Mouse (Mus musculus) kidney, postnatal 14 days (tissue): ENCODE measurements around the gene Vcl.

Experiments
- DNase-seq: peaks from one replicate; pipeline ENCODE4 v3.0.0; 2022; ENCODE audit warnings: mixed read lengths

Gene Vcl

DNA sequence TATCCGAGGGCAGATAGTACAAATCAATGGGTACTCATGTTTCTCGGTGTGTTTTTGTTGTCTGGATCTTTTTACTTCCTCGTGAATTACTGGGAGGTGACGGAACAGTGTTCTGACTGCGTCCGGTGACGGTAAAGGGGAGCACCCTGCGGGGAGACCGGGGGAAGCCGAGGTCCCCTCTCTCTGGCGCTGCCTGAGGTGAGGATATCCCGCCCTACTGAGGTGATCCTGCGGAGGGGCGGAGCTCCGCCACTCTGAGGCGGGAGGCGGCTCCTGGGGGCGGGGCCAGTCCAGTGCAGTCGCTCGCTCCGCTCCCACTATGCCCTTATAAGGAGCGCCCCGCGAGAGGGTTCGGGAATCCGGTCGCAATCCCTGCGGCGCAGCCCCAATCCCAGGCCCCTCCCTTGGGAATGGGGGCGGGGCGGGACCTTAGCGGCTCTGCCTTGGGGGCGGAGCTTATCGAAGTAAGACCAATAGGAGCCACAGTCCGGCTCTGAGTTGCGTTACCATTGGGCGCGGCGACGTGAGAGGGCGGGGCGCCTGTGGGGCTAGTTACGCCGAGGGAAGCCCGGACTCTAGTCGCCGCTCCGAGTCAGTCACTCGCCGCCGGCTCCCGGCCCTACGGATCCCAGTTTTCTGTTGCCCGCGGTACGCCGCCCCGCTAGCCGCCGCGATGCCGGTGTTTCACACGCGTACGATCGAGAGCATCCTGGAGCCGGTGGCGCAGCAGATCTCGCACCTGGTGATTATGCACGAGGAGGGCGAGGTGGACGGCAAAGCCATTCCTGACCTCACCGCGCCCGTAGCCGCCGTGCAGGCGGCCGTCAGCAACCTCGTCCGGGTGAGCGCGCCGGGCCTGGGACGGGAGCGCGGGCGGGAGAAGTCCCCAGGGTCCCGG is at the start of gene Vcl:
TSS of gene Vcl (plus strand) at position 551 of the 898 bp plus-strand sequence.
- DNase-seq = peak; percentile 100

DNA sequence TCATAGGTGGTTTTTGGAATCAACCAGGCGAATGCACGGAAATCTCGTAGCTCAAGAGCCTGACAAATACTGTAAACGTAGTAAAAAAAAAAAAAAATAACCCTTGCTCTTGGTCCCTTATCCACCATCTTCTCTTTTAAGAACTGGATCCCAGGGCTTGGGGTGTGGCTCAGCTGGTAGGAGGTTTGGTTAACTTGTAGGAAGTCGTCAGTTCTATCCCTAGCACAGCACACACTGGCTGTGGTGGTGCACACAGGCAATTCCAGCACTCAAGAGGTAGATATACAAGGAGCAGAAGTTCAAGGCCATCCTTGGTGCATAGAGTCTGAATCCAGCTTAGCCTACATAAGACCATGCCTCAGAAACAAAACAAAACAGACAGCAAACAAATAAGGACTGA is 44.5 kb upstream of the Vcl start:
- no peak for DNase-seq

DNA sequence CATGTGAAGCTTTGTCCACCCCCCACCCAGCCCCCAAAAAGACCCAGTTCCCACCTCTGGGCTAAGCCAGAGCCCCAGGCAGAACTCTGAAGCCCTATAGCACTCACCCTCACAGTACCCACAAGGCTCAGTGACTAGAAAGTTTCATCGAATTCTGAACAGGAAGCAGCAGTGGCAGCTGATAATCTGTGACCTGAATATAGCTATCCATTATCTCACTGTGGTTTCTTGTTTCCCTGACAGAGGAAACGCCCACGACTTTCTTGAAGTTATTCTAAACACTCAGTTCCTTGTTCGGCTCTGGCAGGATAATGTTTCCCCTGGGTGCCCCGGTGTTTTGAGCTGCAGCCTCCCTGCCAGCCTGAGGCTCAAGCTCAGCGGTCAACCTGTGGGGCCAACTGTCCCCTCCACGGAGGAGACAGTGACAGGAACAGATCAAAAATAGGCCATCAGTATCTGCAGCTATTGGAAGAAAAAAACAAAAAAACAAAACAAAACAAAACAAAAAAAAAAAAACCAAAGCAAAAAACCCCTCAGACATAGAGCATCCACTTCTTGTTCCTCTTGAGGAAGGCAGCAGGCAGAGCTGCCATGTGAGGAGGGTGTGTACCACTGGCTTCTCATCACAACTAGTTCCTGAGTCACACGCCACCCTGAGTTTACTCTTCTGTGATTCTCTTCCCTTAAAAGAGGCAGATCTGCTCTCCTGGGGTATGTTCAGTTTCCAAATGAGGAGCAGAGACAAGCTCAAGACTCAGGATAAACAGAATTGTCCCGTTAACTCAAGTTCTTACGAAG is 43.9 kb upstream of the Vcl start:
- DNase-seq = peak; percentile 33

DNA sequence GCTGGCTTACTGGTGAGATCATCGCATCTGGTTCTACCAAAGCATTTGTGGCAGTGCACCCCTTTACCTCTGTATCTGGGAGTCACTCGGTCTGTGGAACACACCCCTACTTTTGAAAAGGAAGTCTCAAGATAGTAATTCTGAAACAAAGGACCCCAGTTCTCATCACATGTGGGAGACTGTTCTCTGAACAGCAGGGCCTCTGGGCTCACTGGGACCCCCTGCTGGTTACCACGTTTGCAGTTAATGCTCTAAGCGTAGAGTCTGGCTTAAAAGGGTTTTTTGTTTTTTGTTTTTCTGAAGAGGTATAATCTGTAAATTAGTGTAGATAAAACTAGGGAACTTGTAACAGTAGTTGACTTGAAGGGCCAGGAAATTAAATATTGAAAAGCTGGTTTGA is 42.9 kb upstream of the Vcl start:
- DNase-seq = no peak

DNA sequence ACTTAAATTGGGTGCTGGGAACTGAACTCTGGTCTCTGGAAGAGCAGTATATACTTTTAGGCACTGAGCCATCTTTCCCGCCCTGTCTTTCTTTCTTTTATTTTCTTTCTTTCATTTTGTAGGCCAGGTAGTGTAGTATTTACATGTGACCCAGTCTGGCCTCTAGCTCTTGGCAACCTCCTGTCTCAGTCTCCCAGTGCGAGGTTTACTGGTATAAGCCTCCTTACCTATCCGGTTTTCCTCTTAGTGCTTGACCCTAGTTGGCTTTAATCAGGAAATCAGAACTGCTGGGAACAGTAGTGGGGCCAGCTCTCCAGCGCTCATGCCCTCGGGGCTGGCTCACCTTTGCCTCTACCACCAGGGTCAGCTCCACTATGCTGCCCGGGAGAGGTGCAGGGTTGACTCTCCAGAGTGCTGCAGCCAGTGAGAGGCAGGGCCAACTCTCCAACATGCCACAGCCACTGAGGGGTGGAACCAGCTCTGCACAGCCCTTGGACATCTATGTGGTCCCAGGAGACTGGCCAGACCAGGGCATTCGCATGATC is 41.6 kb upstream of the Vcl start:
- DNase-seq = no peak

DNA sequence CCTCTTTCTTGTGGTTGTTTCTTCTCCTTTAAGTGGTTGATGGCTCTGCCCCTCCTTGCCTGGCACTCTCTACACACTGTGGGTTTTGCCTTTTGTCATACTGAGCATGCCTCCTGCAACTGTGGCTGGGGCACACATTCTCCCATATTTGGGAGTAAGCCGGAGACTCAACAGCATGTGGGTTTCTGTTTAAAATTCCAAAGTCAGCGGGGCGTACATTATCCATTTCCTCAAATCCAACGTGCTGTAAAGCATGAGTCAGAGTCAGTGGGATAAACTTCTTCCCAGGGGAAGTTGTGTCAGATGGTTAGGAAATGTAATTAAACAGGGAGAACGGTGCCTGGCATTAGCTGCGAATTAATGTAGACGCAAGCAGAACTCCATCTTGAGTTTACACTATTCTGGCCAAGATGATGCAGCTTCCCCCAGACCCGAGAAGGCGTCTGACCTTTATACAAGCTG is 37.2 kb upstream of the Vcl start:
- peak; percentile 51 for DNase-seq

DNA sequence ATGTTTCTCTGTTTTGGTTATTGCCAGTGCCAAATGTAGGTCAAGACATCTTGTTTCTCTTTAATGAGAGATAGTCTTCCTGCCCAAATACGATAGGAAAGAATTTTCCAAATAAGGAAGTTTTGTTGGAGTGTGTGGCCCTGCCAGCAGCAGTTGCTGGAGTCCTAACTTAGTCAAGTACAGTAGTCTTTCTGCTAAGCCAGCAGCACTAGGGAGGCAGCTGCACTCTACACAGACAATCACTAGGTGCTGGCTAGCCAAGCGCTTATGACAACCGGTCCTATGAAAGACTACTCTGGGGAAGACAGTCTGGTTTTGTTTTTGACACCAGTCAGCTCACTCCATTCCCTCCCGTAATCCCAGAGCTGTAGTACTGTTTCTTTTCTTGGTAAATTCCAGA is 35.4 kb upstream of the Vcl start:
- DNase-seq = peak; percentile 39

DNA sequence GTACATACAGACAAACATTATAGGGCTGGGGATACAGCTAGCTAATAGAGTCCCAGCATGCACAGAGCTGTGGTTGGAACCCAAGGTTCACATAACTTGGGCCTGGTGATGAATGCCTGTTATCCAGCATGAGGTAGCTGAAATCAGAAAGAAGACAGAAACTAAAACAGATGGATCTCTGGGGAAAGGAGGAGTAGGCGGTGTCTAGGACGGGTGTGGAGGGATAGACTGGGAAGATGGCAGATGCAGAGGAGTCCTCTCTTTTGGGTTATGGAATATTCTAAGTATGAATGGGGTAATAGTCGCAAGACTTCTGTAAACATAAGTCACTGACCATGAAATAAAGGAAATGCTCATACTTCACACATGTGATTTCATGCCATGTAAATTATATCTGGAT is 27.9 kb upstream of the Vcl start:
- no peak for DNase-seq

DNA sequence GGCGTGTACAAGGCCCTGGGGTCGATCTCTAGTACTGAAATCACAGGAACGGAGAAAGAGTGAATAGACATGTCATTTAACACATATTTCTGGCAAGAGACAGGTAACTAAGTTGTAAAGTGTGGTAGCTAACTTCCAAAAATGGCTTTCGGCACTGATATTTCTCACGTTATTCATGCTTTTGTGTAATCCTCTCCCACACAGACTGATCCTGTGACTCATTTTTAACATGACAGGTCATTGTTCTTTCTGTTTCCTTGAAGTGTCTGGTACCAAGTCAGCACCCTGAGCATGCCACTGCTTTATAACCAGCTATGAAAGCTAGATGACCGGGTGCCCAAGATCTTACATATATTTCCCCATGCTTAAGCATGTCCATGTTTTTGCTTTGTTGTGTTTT is 26.1 kb upstream of the Vcl start:
- no peak for DNase-seq

DNA sequence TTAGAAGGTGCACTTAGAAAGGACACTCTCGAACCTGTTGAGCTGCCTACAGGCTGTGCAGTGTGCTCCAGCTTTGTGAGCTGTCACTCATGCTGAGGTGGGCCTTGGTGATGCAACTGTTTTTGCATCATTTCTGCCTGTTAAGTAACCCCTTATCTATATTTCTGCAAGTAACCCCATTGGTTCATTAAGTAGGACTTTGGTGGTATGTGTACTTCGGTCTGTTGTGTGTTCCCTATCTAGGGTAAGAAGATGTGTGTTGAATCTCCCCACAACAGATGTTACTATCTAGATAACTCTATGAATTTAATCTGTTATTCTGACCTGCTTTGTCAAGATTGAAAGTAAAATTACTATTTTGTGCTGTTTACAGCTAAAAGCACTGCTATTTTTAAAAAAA is 17.4 kb upstream of the Vcl start:
- DNase-seq = no peak

DNA sequence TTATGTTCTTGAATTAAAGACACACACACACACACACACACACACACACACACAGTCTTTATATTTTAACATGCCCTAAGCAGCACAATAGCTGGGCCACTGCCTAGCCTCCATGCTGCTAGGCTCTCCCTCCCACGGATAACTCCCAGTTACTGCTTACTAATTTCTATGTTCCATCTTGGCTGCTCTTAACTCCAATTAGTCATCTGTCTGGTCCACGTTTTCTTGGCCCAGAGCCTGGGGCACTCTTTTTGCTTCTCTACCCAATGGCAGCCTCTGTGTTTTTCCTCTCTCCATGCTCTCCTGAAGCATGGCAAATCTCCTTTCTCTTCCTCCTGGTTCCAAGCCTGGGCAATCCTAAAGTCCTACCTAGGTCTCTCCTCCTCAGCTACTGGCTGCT is 14.8 kb upstream of the Vcl start:
- DNase-seq = peak; percentile 10

DNA sequence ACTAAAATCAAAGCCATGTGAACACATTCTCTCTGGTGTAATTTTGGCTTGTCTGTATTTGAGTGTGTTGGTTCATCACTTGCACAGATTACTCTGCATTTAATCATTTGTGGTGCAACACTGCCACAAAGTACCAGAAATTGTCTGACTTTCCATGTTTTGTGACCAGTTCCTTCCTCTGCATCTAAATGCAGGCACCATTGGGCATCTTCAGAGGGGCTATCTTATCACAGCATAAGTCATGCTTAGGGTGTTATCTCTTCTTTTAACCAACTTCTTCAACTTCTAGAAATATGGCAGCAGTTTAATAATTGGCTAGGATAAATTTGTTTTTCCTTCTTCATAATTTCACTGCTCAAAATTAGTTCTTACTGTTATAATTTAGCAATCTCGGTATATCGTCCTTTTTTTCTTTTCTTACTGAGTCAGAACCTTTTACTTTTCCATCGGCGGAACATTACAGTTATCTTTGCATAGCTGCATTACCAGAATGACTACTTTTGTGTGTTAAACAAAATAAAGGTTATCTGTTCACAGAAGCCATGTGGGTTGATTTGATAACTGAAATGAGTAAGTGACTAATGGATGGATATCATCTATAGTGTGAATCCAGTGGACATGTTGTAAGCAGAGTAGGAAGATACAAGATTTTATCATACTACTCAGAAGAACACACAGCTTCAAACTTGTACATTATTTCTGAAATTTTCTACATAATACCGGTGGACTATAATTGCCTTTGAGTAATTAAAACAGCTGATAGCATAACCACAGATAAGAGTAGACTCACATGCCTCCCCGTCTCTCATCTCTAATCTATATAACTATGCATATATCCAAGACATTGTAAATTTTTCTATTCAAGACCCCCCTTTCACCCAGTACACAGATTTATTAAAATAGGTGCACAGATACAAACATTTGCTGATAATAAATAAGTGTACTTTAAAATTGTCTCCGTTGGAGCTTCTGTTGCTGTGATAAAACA is 12.3 kb upstream of the Vcl start:
- DNase-seq = no peak

DNA sequence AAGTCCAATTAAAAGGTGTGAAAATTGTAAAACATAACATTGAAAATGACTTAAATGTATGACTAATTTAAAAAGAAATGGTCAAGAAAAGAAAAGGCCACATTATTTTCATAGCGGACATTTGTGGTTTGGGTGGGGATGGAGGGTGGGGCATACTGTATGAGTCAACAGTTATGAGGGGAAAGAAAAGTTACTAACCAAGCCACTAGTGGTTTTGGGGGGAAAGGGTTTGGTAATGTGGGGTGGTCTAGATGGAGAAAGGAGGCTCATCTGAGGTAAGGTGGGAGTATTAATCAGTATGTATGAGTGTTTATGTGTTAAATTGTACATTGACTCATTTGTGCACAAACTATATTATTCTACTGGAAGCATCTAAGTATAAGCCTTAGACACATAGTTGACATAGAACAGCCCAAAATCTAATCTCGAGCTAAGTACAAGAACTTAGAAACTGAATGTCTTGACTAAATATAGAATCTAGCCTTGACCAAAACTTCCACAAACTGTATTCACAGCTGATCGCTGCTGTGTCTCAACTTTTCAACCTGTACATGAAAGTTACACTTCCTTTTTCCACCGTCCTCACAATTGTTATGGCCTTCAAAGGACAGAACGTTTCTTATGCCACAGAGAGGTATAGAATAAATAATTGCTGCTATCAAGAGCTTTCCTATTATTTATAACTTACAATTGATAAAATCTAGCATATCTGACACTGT is 5.0 kb upstream of the Vcl start:
- DNase-seq = no peak

DNA sequence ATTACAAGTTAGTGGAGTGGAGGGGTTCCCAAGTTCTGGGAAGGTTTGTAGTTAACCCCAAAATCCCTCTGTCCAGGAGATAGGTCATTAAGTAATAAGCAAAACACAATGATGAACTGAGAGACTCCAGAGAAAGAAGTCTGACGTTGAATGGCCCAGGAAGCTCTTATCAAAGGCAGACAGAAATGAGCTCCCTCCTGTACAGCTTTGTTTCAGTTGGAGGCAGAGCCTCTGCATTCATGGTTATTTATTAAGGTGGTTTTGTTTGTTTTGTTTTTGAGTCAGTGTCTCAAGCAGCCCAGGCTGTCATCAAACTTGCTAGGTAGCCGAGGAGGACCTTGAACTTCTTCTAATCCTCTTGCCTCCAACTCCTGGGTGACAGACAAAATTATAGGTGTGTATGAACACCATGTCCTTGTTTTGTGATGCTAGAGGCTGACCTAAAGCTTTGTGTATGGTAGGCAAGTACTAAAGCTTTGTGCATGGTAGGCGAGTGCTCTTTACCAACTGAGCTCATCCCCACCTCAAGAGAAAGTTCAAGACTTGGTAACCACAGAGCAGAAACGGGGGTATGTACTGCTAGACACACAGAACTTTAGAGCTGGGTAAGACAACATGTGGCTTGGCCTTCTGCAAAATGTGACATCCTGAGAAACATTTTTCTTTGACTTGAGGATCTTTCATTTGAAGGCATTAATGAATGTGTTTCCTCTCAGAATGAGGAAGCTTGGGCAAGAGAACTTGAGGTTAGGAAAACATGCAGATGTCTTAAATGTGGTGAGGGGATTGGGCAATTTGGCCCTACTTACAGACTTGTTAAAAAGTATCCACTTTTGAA is 1.5 kb upstream of the Vcl start:
- no peak for DNase-seq

DNA sequence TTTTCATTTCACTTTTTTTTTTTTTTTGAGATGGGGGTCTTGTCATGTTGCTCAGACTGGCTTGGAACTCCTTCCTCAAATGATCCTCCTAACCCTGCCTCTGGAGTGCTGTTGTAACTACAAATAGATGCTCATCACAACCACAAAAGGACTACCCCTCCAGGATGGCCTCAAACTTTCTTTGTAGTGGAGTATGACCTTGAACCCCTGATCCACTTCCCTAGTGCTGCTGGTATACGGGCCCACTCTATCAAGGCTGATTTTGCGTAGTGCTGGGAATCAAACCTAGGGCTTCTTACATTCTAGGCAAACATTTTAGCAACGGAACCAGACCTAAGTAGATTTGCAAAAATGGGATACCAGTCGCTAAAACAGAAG is 901 bp upstream of the Vcl start:
- DNase-seq = no peak

DNA sequence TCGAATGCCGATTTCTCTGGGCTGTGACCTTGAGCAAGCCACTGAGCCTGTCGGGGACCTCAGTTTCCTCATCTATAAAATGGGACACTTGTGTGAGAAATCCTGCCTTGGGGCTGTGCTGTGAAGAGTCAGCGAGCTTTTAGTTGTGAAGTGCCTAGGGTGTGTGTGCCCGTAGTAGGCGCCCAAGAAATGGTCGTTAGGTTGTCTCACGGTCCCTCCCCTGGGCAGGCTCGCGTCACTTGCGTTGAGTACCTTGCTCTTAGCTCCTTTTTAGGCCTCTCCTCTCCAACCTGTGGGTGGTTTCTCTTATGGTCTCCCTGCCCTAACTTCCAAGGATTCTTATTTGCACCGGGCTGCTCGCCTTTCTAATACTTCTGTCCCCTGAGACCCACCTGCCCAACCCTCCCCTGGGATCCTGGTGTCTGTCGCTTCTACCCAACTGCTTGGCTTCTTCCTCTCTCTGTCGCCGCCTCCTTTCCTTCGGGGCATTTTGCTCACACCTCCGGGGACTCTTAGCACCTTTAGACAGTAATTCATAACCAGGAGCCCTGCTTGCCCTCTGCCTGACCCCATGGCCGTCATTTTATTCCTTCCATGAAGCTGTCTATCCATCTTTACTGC is 726 bp downstream of the Vcl start:
- peak; percentile 30 for DNase-seq

DNA sequence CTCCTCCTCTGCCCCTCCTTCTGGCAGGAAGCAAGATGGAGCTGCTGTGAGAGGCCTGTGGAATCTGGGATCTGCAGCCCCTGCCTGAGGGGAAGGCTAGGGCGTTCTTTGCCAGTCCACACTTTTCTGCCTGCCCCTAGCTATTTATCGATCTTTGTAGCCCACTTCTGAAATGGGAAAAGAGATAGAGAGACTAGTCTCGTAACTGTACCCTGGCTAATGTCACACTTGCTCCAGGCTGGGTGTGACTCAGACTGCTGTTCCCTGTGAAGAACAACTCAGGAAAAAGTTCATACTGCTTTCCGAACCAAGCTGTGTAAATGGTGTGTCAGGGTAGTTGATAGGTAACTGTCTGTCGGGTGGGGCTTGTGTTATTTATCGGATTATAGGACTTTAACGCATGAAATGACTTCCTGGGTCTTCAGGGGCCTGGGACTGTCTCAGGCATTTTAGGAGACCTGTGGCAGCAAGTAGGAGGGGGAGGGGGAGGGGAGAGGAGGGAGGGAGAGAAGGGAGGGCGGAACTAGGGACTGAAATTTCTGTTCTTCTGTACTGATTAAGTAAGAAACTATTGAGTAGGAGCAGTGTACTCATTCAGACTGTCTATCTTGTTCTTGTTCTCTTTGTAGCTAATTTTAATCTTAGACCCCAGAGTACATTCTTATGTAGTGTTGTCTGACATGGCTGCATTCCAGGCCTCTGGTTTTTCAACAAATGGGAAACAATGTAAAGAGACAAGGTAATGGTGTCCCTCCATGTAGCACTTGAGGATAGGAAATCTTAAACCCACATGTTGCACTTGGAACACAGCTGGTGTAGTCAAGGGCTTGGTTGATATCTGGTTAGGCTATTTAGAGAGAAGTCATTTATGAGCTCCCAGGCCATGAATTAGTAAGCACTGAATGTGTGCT is 1.5 kb downstream of the Vcl start:
- peak; percentile 15 for DNase-seq

DNA sequence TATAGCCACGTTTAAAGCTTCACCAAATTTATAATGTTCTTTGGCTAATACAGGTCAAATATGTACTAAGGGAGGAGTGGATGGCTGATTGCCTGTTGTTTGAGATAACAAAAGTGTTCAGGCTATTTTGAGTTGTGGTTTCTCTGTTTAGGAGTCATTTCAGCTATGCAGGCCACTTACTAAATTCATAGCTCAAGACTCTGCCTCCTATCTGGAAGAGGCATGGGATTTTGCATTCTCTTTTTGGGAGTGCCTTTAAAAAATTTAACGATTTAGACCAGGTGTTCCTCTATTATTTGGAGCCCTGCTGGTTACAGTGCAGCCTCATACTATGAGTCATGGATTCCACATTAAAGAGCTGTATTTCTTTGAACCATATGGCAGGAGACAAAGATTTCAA is 9.2 kb downstream of the Vcl start:
- no peak for DNase-seq

DNA sequence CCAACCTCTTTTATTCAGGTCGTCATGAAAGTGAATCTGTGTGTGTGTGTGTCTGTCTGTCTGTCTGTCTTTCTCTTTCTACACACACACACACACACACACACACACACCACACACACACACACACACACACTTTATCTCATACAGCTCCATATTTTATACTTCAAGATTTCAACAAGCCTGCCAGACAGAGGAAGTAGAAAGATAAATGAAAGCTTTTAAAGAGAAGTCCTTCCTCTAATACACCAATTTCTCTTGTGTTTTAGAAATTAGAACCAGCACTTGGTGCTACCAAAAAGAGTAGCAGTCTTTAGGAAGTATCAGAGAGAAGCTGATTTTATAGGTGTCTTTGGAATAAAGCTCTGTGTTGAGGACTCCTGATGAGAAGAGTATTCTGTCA is 9.7 kb downstream of the Vcl start:
- no peak for DNase-seq
